Mouse (Mus musculus): ENCODE data around the gene Shisa4. TPM values are rescaled to one million over a fixed set of nuclear protein-coding genes. Genes with fewer than 3 reads are reported as not detected.

Shisa4 gene
- polyA plus RNA-seq, 1 experiment, result 82.8 TPM

- Histone ChIP-seq H3K4me3 (ENCODE audit: insufficient read depth, low read length) (no peak overlapping the region), H3K27ac (ENCODE audit: insufficient read depth, low read length) (peak overlapping the region; percentile 95), H3K4me1 (ENCODE audit: control insufficient read depth, insufficient read depth, low read length) (peaks cover 20% of the 10 kb centered on the region)
- TF ChIP-seq POLR2A (IDR thresholded peaks at IDR 0.05; ENCODE audit: low read depth, low read length) (no peak), CTCF (IDR thresholded peaks at IDR 0.05; ENCODE audit: borderline replicate concordance, insufficient read depth, low read length) (no peak)
These were observed 28.1 kb downstream of the Shisa4 start for GRCm38 (mm10) chr1:135346891-135347290.

DNA sequence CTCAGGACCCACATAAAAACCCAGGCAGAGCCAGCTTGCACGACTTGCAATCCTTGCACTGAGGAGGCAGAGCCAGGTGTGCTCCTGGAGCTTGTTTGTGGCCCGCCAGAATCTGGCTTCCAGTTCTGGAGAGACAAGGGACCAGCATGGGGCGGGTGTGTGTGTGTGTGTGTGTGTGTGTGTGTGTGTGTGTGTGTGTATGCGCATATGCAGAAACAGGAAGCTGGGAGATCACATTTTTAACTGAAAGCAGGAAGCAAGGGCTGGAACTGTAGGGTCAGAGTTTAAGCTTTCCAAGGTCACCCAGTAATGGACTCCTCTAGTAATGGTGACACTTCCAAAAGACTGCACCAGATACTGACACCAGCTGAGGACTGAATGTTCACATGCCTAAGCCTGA, 31.0 kb downstream of the Shisa4 start:
- TF ChIP-seq POLR2A (IDR thresholded peaks at IDR 0.05; ENCODE audit: low read depth, low read length) (no peak), CTCF (IDR thresholded peaks at IDR 0.05; ENCODE audit: borderline replicate concordance, insufficient read depth, low read length) (no peak)
- H3K27ac ChIP-seq (ENCODE audit: insufficient read depth, low read length), result no peak overlapping the region
- H3K4me3 ChIP-seq (ENCODE audit: insufficient read depth, low read length), result no peak overlapping the region
- H3K4me1 ChIP-seq (ENCODE audit: control insufficient read depth, insufficient read depth, low read length), result peaks cover 24% of the 10 kb centered on the region

- H3K27ac ChIP-seq (ENCODE audit: insufficient read depth, low read length), result peak overlapping the region; percentile 51
- H3K4me1 ChIP-seq (ENCODE audit: control insufficient read depth, insufficient read depth, low read length), result peaks cover 14% of the 10 kb centered on the region
- no peak overlapping the region for H3K4me3 ChIP-seq (ENCODE audit: insufficient read depth, low read length)
- TF ChIP-seq POLR2A (IDR thresholded peaks at IDR 0.05; ENCODE audit: low read depth, low read length), result no peak
These were observed 33.1 kb downstream of the Shisa4 start for GRCm38 (mm10) chr1:135341947-135342346.

GRCm38 (mm10) chr1:135330578-135330977, 44.5 kb downstream of the Shisa4 start:
- no peak overlapping the region for H3K27ac ChIP-seq (ENCODE audit: insufficient read depth, low read length)
- H3K4me1 ChIP-seq (ENCODE audit: control insufficient read depth, insufficient read depth, low read length), result no peaks in the 10 kb centered on the region
- H3K4me3 ChIP-seq (ENCODE audit: insufficient read depth, low read length), result no peak overlapping the region
- no peak for TF ChIP-seq POLR2A (IDR thresholded peaks at IDR 0.05; ENCODE audit: low read depth, low read length)
- TF ChIP-seq CTCF (IDR thresholded peaks at IDR 0.05; ENCODE audit: borderline replicate concordance, insufficient read depth, low read length), result no peak

DNA sequence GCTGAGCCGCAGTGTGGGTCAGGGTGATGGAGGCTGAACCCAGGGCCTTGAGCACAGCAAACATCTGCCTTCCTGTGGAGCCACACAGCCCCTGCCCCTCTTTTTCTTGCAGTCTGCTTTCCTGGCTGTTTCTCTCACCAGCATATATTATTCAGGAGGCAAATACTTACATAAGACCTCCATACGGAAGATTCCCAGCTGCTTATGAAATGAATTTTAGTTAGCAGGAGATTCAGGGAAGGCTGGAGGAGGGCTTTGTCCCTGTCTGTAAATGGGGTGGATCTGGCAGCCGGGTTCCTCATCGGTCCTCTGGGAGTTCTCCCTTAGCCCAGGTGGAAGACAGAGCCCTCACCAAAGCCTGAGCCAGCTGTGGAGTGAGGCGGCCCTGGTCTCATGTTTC, 46.7 kb downstream of the Shisa4 start:
- H3K27ac ChIP-seq (ENCODE audit: insufficient read depth, low read length), result no peak overlapping the region
- H3K4me1 ChIP-seq (ENCODE audit: control insufficient read depth, insufficient read depth, low read length), result no peaks in the 10 kb centered on the region
- H3K4me3 ChIP-seq (ENCODE audit: insufficient read depth, low read length), result no peak overlapping the region
- TF ChIP-seq CTCF (IDR thresholded peaks at IDR 0.05; ENCODE audit: borderline replicate concordance, insufficient read depth, low read length), result no peak

GRCm38 (mm10) chr1:135325934-135326333, 49.1 kb downstream of the Shisa4 start:
- TF ChIP-seq CTCF (IDR thresholded peaks at IDR 0.05; ENCODE audit: borderline replicate concordance, insufficient read depth, low read length) (no peak), POLR2A (IDR thresholded peaks at IDR 0.05; ENCODE audit: low read depth, low read length) (no peak; the same call in 1 of the 2 replicates)

DNA sequence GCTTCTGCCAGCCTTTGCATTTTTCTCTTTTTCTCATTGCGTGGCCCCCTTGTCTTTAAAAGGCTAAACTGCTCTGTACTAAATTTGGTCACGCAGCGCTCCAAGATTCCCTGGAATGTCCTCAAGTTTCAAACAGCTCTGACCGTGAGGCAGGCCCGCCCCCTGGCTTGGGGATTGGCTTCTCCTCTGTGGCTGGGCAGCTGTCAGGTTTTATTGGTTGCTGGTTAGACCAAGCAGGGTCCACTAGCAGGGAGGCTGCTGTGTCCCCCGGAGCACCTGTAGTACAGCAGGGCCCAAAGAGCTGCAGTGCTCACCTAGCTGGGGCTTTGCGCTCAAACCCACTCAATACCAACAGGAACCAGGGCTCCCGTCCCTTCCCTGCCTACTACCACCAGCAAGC, 50.5 kb downstream of the Shisa4 start, which contains the start of gene Lmod1:
Gene Lmod1, plus strand, starts transcription at position 237 of the 400 bp plus-strand sequence.
- Histone ChIP-seq H3K4me3 (ENCODE audit: insufficient read depth, low read length) (peak within 1 kb of the TSS; percentile 54), H3K4me1 (ENCODE audit: control insufficient read depth, insufficient read depth, low read length) (no peaks in the 10 kb centered on the region), H3K27ac (ENCODE audit: insufficient read depth, low read length) (peak within 1 kb of the TSS; percentile 77)
- TF ChIP-seq CTCF (IDR thresholded peaks at IDR 0.05; ENCODE audit: borderline replicate concordance, insufficient read depth, low read length) (no peak), POLR2A (IDR thresholded peaks at IDR 0.05; ENCODE audit: low read depth, low read length) (peak; percentile 95)

More at GRCm38 (mm10) chr1:135325934-135326333, 49.1 kb downstream of the Shisa4 start:
- Histone ChIP-seq H3K4me3 (ENCODE audit: insufficient read depth, low read length) (peak overlapping the region; percentile 54), H3K4me1 (ENCODE audit: control insufficient read depth, insufficient read depth, low read length) (no peaks in the 10 kb centered on the region), H3K27ac (ENCODE audit: insufficient read depth, low read length) (peak overlapping the region; percentile 49; the same call in 1 of the 2 replicates)

GRCm38 (mm10) chr1:135323367-135323901, 51.6 kb downstream of the Shisa4 start:
- H3K27ac ChIP-seq (ENCODE audit: insufficient read depth, low read length), result peak overlapping the region; percentile 4; the same call in 1 of the 2 replicates
- H3K4me3 ChIP-seq (ENCODE audit: insufficient read depth, low read length), result no peak overlapping the region
- H3K4me1 ChIP-seq (ENCODE audit: control insufficient read depth, insufficient read depth, low read length), result no peaks in the 10 kb centered on the region
- TF ChIP-seq POLR2A (IDR thresholded peaks at IDR 0.05; ENCODE audit: low read depth, low read length) (no peak), CTCF (IDR thresholded peaks at IDR 0.05; ENCODE audit: borderline replicate concordance, insufficient read depth, low read length) (no peak)

Other genes starting within 250 kb of the Shisa4 start
- 0.79 and 0.85 TPM in 2 replicates for gene Ptpn7, start 242.5 kb downstream of the Shisa4 start, polyA plus RNA-seq (2011; ENCODE audit: insufficient read length, low read depth, missing spikeins)
- gene Arl8a, start 228.4 kb downstream of the Shisa4 start, polyA plus RNA-seq (2011; ENCODE audit: insufficient read length, low read depth, missing spikeins), result 115 and 141 TPM in 2 replicates
- not detected in 2 replicates for gene Gpr37l1, start 207.6 kb downstream of the Shisa4 start, polyA plus RNA-seq (2011; ENCODE audit: insufficient read length, low read depth, missing spikeins)
- not detected in 2 replicates for gene Elf3, start 116.7 kb downstream of the Shisa4 start, polyA plus RNA-seq (2011; ENCODE audit: insufficient read length, low read depth, missing spikeins)
- 49.3 and 58.6 TPM in 2 replicates for gene Rnpep, start 91.2 kb downstream of the Shisa4 start, polyA plus RNA-seq (2011; ENCODE audit: insufficient read length, low read depth, missing spikeins)
- gene Timm17a, start 61.5 kb downstream of the Shisa4 start, polyA plus RNA-seq (2011; ENCODE audit: insufficient read length, low read depth, missing spikeins), result 108 and 181 TPM in 2 replicates
- gene Lmod1, start 50.4 kb downstream of the Shisa4 start, polyA plus RNA-seq (2011; ENCODE audit: insufficient read length, low read depth, missing spikeins), result 47.9 and 79.9 TPM in 2 replicates
- gene Ipo9, start 55.3 kb upstream of the Shisa4 start, polyA plus RNA-seq (2011; ENCODE audit: insufficient read length, low read depth, missing spikeins), result 174 and 187 TPM in 2 replicates
- 22.5 and 22.6 TPM in 2 replicates for gene Nav1, start 232.1 kb upstream of the Shisa4 start, polyA plus RNA-seq (2011; ENCODE audit: insufficient read length, low read depth, missing spikeins)